Mouse (Mus musculus) cerebellum, postnatal 10 days (tissue): Measurements from ENCODE around the gene Aunip.

Source experiments
- DNase-seq, 2 experiments: peaks; one replicate each; pipeline ENCODE4 v3.0.0; 2021; ENCODE audit warnings: mixed read lengths in 2 of 2

Gene Aunip

GRCm38 (mm10) chr4:134510845-134511411 lies at the start of gene Aunip:
TSS of gene Aunip (plus strand) at chr4:134510999.
- peak; percentile 98 for DNase-seq

- no peak for DNase-seq
Measured at GRCm38 (mm10) chr4:134461252-134461651, 49.5 kb upstream of the Aunip start.

DNA sequence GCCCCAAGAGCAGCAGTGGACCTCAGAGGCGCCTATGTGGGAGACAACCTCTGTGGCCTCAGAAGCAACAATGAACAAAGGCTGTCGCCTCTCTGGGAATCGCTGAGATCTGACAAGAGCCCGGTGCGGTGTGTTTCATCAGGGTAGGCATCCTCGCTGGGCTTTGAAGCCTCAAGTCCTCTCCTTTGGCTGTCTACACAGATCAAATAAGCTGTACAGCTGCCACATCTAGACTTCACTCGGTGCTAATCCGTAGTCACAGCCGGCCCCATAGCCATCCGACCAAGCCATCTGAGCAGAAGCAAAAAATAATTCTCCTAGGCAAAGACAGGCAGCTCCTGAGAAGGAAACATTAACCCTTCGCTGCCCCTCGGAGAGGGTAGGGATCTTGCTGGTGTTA lies 45.0 kb upstream of the Aunip start:
- peak; percentile 62 to 64 for DNase-seq

DNA sequence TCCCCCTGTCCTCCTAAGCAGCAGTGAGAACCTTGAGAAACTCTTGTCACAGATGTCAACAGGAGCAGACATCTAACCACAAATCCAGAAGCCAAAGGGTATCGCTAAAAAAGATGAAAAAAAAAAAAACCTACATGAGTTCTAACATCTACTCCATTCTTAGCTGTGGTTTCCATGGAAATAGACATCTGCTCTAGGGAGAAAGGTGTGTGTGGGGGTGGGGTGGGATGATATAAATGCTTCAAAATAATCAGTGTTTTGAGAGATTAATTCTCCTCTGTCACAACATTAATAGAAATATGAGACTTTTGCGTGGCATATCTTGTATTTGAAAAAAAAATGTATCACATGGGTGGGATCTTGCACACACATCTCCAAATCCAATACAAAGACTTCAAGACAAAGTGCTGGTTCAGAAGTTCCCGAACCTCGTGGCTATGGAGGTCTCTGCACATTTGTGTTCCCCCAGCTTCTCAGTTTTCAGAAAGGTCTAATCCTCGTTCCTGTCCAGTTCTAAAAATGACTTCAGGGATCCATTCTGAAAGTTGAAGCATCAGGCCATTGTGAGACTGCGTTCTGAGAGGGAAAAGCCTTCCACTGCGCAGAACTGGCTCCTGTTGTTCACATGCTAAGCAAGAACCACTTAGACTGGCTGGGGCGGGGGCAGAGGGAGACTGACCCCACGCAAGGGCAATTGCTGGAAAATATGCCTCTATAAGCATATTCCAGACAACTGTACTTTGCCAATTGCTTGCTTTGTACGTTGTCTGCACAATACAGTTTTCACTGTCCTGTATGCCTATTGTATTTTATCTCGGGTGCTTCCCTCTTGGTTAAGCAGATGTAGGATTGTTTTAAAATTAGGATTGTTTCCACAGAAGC lies 44.2 kb upstream of the Aunip start:
- peak in 1 of 2 experiments; percentile 41 for DNase-seq

DNA sequence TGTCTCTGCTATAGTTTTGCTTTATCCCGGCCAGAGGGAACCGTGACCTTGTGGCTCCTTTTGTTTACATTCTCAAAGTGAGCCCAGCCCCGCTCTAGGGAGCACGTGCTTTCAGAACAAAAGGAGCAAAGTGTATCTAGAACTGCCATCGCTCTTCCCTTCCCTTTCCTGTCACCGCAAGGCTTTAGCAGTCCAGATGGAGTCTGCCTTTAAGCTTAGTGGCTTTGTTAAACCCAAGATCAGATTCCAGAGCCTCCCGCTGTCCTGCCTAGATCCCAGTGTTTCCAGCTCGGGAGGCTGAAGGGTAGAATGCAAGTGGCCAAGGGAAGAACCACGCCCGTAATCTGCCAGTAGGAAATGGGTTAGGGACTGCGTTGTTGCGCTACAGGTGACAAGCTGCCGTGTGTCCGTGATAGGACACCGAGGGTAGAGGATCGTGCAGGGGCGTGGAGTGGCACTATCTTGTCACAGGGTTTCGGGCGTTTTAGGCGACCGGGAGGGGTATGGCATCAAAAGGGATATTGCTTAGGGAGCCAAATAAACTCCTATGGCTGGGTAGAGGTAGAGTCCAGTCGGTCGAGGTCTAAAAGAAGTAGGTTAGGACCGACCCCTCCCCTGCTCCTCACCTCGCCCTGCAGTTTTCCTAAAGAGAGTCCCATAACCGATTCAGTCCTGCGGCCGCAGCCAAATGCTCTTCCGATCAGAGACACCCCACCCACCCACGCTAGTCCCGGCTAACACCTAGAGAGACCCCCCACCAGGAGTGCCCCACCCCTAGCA lies 43.2 kb upstream of the Aunip start:
- peak; percentile 66 to 73 for DNase-seq

DNA sequence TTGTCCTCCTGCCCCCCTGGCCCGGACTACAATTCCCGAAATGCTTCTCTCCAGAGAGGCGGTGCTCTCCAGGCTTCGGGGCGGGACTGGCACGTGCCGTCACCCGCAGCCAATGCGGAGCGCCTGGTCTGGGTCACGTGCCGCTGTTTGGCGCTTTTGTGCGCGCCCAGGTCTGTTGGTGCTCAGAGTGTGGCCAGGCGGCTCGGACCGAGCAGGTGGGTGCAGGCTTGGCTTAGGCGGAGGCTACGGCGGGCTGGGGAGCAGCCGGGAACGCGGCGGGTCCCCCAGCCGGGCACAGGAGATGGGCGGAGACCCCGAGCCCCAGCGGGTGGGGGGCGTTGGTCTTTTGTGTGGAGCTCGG lies 42.6 kb upstream of the Aunip start, which contains the start of gene Stmn1:
Gene Stmn1, plus strand, starts transcription at position 106 of the 361 bp plus-strand sequence.
- DNase-seq, result peak; percentile 97 to 98

- DNase-seq, result peak; percentile 100
Measured at GRCm38 (mm10) chr4:134468578-134469266, 42.1 kb upstream of the Aunip start.

DNA sequence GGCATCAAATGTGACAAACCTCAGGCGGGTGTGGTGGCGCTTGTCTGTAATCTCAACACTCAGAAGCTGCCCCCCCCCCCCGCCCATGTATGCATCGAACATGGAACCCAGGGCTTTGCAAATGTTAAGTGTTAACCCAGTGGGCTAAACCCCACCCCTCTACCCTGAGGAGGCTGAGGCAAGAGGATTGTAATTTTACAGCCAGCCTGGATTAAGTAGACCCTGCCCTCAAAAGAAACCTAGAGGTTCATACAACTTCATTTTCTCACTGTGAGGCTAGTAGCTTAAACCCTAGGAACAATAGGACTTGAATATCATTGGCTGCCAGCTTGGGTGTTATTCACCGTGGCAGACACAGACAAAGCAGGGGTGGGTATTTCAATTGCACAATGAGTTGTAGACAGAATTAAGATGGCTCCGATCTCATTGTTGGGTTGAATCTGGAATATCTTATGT lies 41.4 kb upstream of the Aunip start:
- peak in 1 of 2 experiments; percentile 63 for DNase-seq

DNA sequence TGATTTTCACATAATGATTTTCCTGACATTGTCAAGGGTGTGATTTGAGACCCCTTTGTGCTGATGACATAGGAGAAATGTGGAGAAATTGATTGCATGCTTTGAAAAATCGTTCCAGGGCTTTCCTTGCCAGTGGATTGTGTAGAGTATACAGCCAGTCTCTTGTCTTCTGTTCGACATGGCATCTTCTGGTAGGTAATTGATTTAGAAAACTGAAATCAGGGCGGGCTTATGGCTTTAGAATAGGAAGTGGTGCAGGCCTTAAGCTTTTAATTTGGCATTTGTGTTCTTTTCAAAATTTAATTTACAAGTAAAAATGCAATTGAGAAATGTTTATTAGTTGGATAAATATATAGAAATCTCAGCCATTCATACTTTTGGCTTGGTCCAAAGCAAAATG lies 40.8 kb upstream of the Aunip start:
- peak in 1 of 2 experiments; percentile 44 for DNase-seq

GRCm38 (mm10) chr4:134471469-134471868 lies 39.3 kb upstream of the Aunip start:
- no peak for DNase-seq

- peak in 1 of 2 experiments; percentile 5 for DNase-seq
Measured at GRCm38 (mm10) chr4:134473764-134474163, 37.0 kb upstream of the Aunip start.

DNA sequence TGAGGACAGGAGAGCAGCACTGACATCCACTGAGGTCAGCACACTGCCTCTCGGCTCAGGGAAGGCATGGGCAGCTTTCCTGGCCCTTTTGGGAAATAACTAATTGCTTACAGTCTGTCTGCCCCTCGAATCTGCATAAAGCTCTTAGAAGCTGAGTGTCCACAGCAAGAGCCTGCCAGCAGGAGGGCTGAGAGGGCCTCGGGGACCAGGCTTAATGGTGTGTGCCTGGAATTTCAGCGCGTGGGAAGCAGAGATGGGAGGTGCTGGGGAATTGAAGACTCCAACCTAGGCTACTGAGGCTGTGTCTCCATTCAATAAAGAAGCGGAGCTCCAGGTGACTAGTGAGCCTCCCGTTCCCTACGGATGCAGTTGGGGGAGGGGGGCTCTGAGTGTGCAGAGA lies 36.6 kb upstream of the Aunip start:
- peak in 1 of 2 experiments; percentile 34 for DNase-seq

- peak in 1 of 2 experiments; percentile 51 for DNase-seq
Measured at GRCm38 (mm10) chr4:134476899-134477298, 33.9 kb upstream of the Aunip start.

DNA sequence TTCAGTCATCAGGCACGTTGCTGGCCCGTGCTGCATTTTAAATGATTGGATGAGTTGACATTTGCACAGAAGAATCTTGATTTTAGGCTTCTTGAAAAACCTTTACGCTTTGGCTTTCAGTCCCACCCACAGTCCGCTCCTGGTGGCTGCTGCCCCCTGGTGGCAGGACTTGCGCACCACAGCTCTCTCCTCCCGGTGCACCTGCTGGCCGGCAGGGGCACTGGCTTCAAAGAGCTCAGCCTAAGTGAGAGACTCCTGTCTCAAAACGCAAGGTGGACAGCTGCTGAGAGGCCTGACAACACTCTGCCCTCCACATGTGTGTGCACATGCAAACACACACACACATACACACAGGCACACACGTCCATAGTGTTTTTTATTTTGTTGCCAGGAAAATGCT lies 32.8 kb upstream of the Aunip start:
- peak; percentile 97 to 99 for DNase-seq

DNA sequence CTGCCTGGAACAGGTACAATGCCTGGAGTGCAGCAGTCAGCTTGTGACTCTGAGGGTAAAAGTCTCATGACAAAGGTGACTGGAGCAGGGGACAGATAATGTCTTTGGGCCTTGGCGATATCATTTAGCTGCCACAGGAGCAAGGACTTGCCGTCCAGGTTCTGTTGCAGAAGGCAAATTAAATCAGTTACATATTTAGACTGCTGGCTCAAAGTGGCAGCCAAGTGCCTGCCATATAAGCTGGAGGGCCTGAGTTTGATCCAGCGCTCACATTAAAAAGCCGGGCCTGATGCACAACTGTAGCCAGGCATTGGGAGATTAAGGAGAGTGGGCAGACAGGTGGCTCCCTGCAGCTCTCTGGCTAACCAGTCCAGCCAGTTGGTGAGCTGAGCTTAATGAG lies 31.0 kb upstream of the Aunip start:
- no peak for DNase-seq

GRCm38 (mm10) chr4:134480864-134481263 lies 29.9 kb upstream of the Aunip start:
- DNase-seq, result peak; percentile 90 to 92

DNA sequence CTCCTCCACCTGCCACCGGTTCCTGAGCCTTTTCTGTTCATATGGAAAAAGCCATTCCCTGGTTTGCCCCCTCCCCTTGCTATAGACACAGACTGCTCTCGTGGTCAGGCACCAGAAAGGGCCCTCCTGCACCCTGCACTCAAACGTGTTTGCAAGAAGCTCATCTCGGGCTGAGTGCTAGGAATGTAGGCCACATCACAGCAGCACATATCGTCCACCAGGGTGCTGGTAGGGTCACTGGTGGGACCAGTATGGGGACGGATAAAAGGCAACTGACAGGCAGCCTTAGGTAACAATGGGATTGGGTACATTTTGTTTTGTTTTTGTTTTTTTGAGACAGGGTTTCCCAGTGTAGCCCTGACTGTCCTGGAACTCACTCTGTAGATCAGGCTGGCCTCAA lies 29.5 kb upstream of the Aunip start:
- DNase-seq, result no peak

DNA sequence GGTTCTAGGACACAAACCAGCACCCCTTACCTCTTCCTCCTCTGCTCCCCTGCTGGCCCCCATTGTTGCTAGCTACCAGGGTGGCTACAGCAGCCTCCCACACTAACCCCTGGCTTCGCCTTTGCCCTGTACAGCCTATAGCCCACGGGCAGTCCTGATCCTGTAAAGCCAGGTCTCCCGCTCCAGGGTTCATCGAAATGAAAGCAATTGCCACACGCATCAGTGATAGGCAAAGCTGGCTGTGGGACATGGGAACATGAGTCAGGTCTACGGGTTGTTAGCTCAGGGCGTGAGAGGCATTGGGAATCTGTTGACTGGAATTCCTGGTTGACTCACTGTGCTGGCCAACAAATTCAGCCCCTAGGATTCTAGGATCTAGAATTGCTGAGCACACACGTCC lies 28.4 kb upstream of the Aunip start:
- no peak for DNase-seq

DNA sequence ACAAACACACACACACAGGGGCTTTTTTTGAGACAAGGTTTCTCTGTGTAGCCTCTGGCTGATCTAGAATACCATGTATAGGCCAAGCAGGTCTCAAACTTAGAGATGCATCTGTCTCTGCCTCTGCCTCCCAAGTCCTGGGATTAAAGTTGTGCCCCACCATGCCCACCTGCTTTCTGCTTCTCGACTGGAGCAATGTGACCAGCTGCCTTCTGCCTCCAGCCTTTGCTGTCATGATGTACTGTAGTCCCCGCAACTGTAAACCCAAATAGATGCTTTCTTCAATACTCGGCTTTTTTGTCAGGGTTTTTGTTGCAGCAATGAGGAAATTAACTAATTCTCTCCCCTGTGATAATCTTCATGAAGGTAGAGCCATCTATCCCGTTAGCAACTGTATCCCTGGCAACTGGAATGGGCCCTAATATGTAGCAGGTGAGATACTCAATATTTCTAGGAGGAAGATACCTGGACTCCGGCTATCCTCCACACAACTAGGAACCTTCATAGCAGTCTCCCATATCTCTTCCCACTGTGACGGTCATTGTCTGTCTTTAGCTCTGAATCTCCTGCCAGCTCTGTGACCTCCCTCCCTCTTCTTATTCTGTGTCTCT lies 27.6 kb upstream of the Aunip start:
- DNase-seq, result no peak

DNA sequence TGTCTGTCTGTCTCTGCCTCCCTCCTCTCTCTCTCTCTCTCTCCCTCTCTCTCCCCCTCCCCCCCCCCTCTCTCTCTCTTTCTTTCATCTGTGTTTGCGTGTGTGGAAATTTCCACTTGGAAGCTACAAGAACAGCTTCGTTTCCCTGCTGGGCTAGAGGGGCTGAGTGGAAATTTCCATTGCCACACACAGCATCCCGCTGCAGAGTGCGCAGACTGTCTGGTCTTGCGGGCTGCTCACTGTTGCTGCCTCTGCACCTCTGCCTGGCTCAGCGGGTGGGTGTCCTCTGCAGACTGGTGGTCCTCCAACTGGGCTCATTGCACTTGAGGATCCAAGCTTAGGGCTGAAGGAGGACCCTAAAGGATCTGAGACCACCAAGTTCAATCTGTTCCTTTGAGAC lies 27.1 kb upstream of the Aunip start:
- DNase-seq, result peak in 1 of 2 experiments; percentile 41

GRCm38 (mm10) chr4:134484231-134484630 lies 26.6 kb upstream of the Aunip start:
- DNase-seq, result no peak
